Comparison of ENCODE assay signal across 23 mouse cellular contexts in genomic region chr16:85149509-85149871, GRCm38 (mm10). TPM values are rescaled to one million over a fixed set of nuclear protein-coding genes. Genes with fewer than 3 reads are reported as not detected.
DNase-seq lines count a peak whose midpoint lies in the region; ATAC-seq and TF ChIP-seq lines count a peak whose summit lies in the region.
"Had no signal": no experiment of that assay in that cellular context is flagged by ENCODE, and none has a peak within 500 bp of the region (broad histone marks: within the 10 kb centered on the region; RNA-seq: fewer than 3 reads in every experiment).

No protein-coding gene starts in this region.

- DNase-seq in heart, adult 2 months = no peak
- no peak for DNase-seq in heart, adult 18-20 months
- no peak for DNase-seq in lung, postnatal 25 days (ENCODE audit: low spot score)
- DNase-seq in cerebellum, adult 8-10 months = no peak
- DNase-seq: adrenal gland, adult 8-10 months; B cell, adult 2 months; cerebellum, postnatal 36 days; embryo, embryonic 11 days; gastrocnemius, postnatal 14 days; kidney, adult 11 months; left cerebral cortex, postnatal 4 days; lung, postnatal 4 days; thymus, adult 18-20 months had no signal

- intact Hi-C loops in heart, adult 2 months (cut with DNase I) = loop anchor here (2.0 kb wide), 2 partner anchors 17 to 23 kb away; partner anchors contain the start of gene App

- no peaks in the 10 kb centered on the region for H3K9me3 ChIP-seq in intestine, postnatal 0 days (ENCODE audit: control insufficient read depth)
- no peaks in the 10 kb centered on the region for H3K9me3 ChIP-seq in intestine, embryonic 15.5 days
- no peaks in the 10 kb centered on the region for H3K9me3 ChIP-seq in lung, embryonic 15.5 days
- H3K9me3 ChIP-seq: embryonic facial prominence, embryonic 13.5 days; forebrain, embryonic 15.5 days; limb, embryonic 15.5 days had no signal

- no peak for TF ChIP-seq POLR2A in heart, adult 2 months (IDR thresholded peaks at IDR 0.05; ENCODE audit: insufficient read depth, low read depth, low read length)

- H3K4me3 ChIP-seq in heart, adult 2 months = no peak overlapping the region
- no peak overlapping the region for H3K4me3 ChIP-seq in intestine, postnatal 0 days (ENCODE audit: low read depth, low read length)
- no peak overlapping the region for H3K4me3 ChIP-seq in intestine, embryonic 15.5 days (replicated peaks)
- H3K4me3 ChIP-seq in lung, embryonic 15.5 days = no peak overlapping the region
- no peak overlapping the region for H3K4me3 ChIP-seq in macrophage (ENCODE audit: inconsistent target)
- H3K4me3 ChIP-seq: embryonic facial prominence, embryonic 13.5 days; forebrain, embryonic 15.5 days; limb, embryonic 15.5 days had no signal

- no peak for ATAC-seq in intestine, postnatal 0 days
- no peak for ATAC-seq in intestine, embryonic 15.5 days
- ATAC-seq in lung, embryonic 15.5 days (ENCODE audit: borderline replicate concordance, extremely low read depth, low FRiP score, low TSS enrichment) = no peak
- ATAC-seq: activated CD4-positive, CD25-positive, alpha-beta regulatory T cell, adult 4 months; forebrain, embryonic 15.5 days had no signal

- WGBS in heart, adult 2 months = 73% methylated on average over 1 of the region's 1 CpGs
- WGBS in intestine, postnatal 0 days = 74% methylated on average over 1 of the region's 1 CpGs
- WGBS in intestine, embryonic 15.5 days = 64% methylated on average over 1 of the region's 1 CpGs
- WGBS in lung, embryonic 15.5 days = 52% methylated on average over 1 of the region's 1 CpGs
- WGBS in macrophage (ENCODE audit: missing documents) = 67% methylated on average over 1 of the region's 1 CpGs

- no peak for TF ChIP-seq CTCF in heart, adult 2 months (IDR thresholded peaks at IDR 0.05)
- TF ChIP-seq CTCF in intestine, postnatal 0 days (IDR thresholded peaks at IDR 0.05; ENCODE audit: low read depth) = no peak

- no peaks in the 10 kb centered on the region for H3K27me3 ChIP-seq in heart, adult 2 months (ENCODE audit: control insufficient read depth, insufficient read depth, low read length)
- H3K27me3 ChIP-seq in intestine, postnatal 0 days (replicated peaks; ENCODE audit: control insufficient read depth, insufficient read depth, low read length) = no peaks in the 10 kb centered on the region
- H3K27me3 ChIP-seq in intestine, embryonic 15.5 days (replicated peaks) = no peaks in the 10 kb centered on the region
- H3K27me3 ChIP-seq in lung, embryonic 15.5 days = no peaks in the 10 kb centered on the region
- H3K27me3 ChIP-seq: embryonic facial prominence, embryonic 13.5 days; forebrain, embryonic 15.5 days; limb, embryonic 15.5 days had no signal

- no peak overlapping the region for H3K4me2 ChIP-seq in intestine, postnatal 0 days (replicated peaks; ENCODE audit: low read depth)
- H3K4me2 ChIP-seq in intestine, embryonic 15.5 days (replicated peaks) = no peak overlapping the region
- H3K4me2 ChIP-seq in lung, embryonic 15.5 days = no peak overlapping the region
- H3K4me2 ChIP-seq: embryonic facial prominence, embryonic 13.5 days; forebrain, embryonic 15.5 days; limb, embryonic 15.5 days; lung, embryonic 14.5 days had no signal

- H3K9ac ChIP-seq in heart, adult 2 months (ENCODE audit: low read depth, low read length) = no peak overlapping the region
- no peak overlapping the region for H3K9ac ChIP-seq in intestine, postnatal 0 days (ENCODE audit: low read depth, low read length)
- H3K9ac ChIP-seq in intestine, embryonic 15.5 days = no peak overlapping the region
- H3K9ac ChIP-seq in lung, embryonic 15.5 days = no peak overlapping the region
- H3K9ac ChIP-seq: embryonic facial prominence, embryonic 13.5 days; forebrain, embryonic 15.5 days; limb, embryonic 15.5 days; liver, embryonic 14.5 days; lung, embryonic 14.5 days had no signal

- H3K4me1 ChIP-seq in heart, adult 2 months (ENCODE audit: control insufficient read depth, insufficient read depth, low read length) = peaks cover 29% of the 10 kb centered on the region
- peaks cover 5% of the 10 kb centered on the region; the same call in 1 of the 2 replicates for H3K4me1 ChIP-seq in intestine, postnatal 0 days (replicated peaks; ENCODE audit: control insufficient read depth, insufficient read depth, low read length)
- peaks cover 13% of the 10 kb centered on the region for H3K4me1 ChIP-seq in intestine, embryonic 15.5 days (replicated peaks)
- peaks cover 43% of the 10 kb centered on the region for H3K4me1 ChIP-seq in lung, embryonic 15.5 days

- H3K36me3 ChIP-seq in heart, adult 2 months (ENCODE audit: control insufficient read depth, insufficient read depth, low read length) = peaks cover 32% of the 10 kb centered on the region
- H3K36me3 ChIP-seq in intestine, postnatal 0 days (ENCODE audit: control insufficient read depth, insufficient read depth) = no peaks in the 10 kb centered on the region
- H3K36me3 ChIP-seq in intestine, embryonic 15.5 days = no peaks in the 10 kb centered on the region
- H3K36me3 ChIP-seq in lung, embryonic 15.5 days = no peaks in the 10 kb centered on the region
- H3K36me3 ChIP-seq in macrophage (ENCODE audit: inconsistent target) = no peaks in the 10 kb centered on the region
- H3K36me3 ChIP-seq: forebrain, embryonic 15.5 days; limb, embryonic 15.5 days had no signal

- H3K27ac ChIP-seq in heart, adult 2 months = peak overlapping the region; percentile 66
- H3K27ac ChIP-seq in intestine, postnatal 0 days (ENCODE audit: low read depth, low read length) = 0 out of 2 replicates have a peak overlapping the region, but pooled peaks have one; percentile 1
- H3K27ac ChIP-seq in intestine, embryonic 15.5 days = no peak overlapping the region
- H3K27ac ChIP-seq in lung, embryonic 15.5 days = peak overlapping the region; percentile 81; the same call in 1 of the 2 replicates
- peak overlapping the region; percentile 58 for H3K27ac ChIP-seq in macrophage
- H3K27ac ChIP-seq: embryonic facial prominence, embryonic 13.5 days; forebrain, embryonic 15.5 days; liver, embryonic 14.5 days had no signal

- H3K79me2 ChIP-seq in heart, adult 2 months (replicated peaks; ENCODE audit: control insufficient read depth, insufficient read depth, low read length) = peaks cover 7% of the 10 kb centered on the region
- peaks cover 93% of the 10 kb centered on the region for H3K79me2 ChIP-seq in macrophage (ENCODE audit: inconsistent target)

- no peak for TF ChIP-seq EP300 in heart, adult 2 months (IDR thresholded peaks at IDR 0.05; ENCODE audit: insufficient read depth, low read depth, low read length)

RNA-seq across cellular contexts. Expression of gene App, which starts 24.1 kb away (rescaled TPM):
- 100 to 1,000 TPM; 141 to 142 TPM for total RNA-seq in heart, adult 2 months (2021)
- polyA plus RNA-seq in heart, adult 2 months (2012; rRNA removed) = 90.6 and 116 TPM in 2 replicates
- total RNA-seq in heart, adult 18-20 months (2021) = 100 to 1,000 TPM; 132 to 140 TPM
- polyA plus RNA-seq in intestine, postnatal 0 days (2015; fragmentation: Nextera tagmentation; extraction: Ambion mirVana) = 191 and 203 TPM in 2 replicates
- polyA plus RNA-seq in intestine, embryonic 15.5 days (2015; fragmentation: Nextera tagmentation; extraction: Ambion mirVana) = 136 and 147 TPM in 2 replicates
- 261 and 264 TPM in 2 replicates for polyA plus RNA-seq in lung, embryonic 15.5 days (2015; fragmentation: Nextera tagmentation; extraction: Ambion mirVana)
- 1,000 to 10,000 TPM in 1 of 26 experiments, 100 to 1,000 TPM in 25; 132 to 1,211 (median 191) TPM for total RNA-seq in macrophage (2018; cell fraction: chromatin; rRNA removed)
- total RNA-seq in macrophage (2018; cell fraction: cytosol; rRNA removed) = 100 to 1,000 TPM; 297 to 558 (median 409) TPM
- total RNA-seq in macrophage (2018; cell fraction: nucleus; rRNA removed) = 100 to 1,000 TPM; 477 to 981 (median 771) TPM
- 391 to 669 TPM (median 546 TPM) in 3 replicates for polyA plus RNA-seq in macrophage (2018)
